In the genomic region with DNA sequence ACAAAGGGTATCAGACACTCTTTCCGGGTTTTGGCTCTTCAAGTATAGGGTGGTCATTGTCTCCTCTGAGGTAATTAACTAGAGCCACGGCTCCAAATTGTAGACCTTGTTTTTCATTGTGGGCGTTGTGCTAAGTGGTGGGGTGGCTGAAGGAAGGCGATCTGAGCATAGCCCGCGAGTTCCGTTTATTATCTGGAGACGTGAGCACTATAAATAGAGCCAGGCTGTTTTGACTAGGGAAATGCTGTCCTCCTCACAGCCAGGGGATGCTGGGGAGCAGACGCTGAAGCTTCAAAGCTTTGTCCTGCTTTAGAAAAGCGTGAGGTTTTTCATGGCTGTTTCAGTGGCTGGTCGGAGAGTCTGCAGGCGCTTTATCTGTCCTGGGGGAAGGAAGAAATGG, we compare ENCODE assay signal across 9 mouse cellular contexts.
DNase-seq lines count a peak whose midpoint lies in the region; ATAC-seq lines count a peak whose summit lies in the region.
"Had no signal": no experiment of that assay in that cellular context is flagged by ENCODE, and none has a peak within 500 bp of the region (broad histone marks: within the 10 kb centered on the region; RNA-seq: fewer than 3 reads in every experiment).

No protein-coding gene starts in this region.

- no peaks in the 10 kb centered on the region for H3K27me3 ChIP-seq in hindbrain, embryonic 15.5 days
- no peaks in the 10 kb centered on the region for H3K27me3 ChIP-seq in neural tube, embryonic 15.5 days (replicated peaks)
- H3K27me3 ChIP-seq: embryonic facial prominence, embryonic 12.5 days had no signal

- no peak overlapping the region; the same call in 1 of the 2 replicates for H3K9ac ChIP-seq in hindbrain, embryonic 15.5 days
- H3K9ac ChIP-seq in neural tube, embryonic 15.5 days (replicated peaks) = peak overlapping the region; percentile 38
- H3K9ac ChIP-seq: embryonic facial prominence, embryonic 12.5 days had no signal

- H3K9me3 ChIP-seq in hindbrain, embryonic 15.5 days = no peaks in the 10 kb centered on the region
- H3K9me3 ChIP-seq in neural tube, embryonic 15.5 days (replicated peaks) = no peaks in the 10 kb centered on the region
- H3K9me3 ChIP-seq: embryonic facial prominence, embryonic 12.5 days had no signal

- H3K4me3 ChIP-seq in hindbrain, embryonic 15.5 days = no peak overlapping the region
- 0 out of 2 replicates have a peak overlapping the region, but pooled peaks have one; percentile 6 for H3K4me3 ChIP-seq in neural tube, embryonic 15.5 days (replicated peaks)
- H3K4me3 ChIP-seq: embryonic facial prominence, embryonic 12.5 days had no signal

- peak overlapping the region; percentile 82 for H3K27ac ChIP-seq in hindbrain, embryonic 15.5 days (replicated peaks)
- H3K27ac ChIP-seq in neural tube, embryonic 15.5 days (replicated peaks) = peak overlapping the region; percentile 83
- H3K27ac ChIP-seq: embryonic facial prominence, embryonic 12.5 days had no signal

- WGBS in hindbrain, embryonic 15.5 days = 17% methylated on average over 12 of the region's 12 CpGs
- WGBS in neural tube, embryonic 15.5 days = 4% methylated on average over 12 of the region's 12 CpGs

- H3K36me3 ChIP-seq in hindbrain, embryonic 15.5 days = no peaks in the 10 kb centered on the region
- no peaks in the 10 kb centered on the region for H3K36me3 ChIP-seq in neural tube, embryonic 15.5 days
- H3K36me3 ChIP-seq: embryonic facial prominence, embryonic 12.5 days had no signal

- H3K4me1 ChIP-seq in hindbrain, embryonic 15.5 days (replicated peaks) = peaks cover 41% of the 10 kb centered on the region
- peaks cover 37% of the 10 kb centered on the region for H3K4me1 ChIP-seq in neural tube, embryonic 15.5 days

- peak overlapping the region; percentile 44 for H3K4me2 ChIP-seq in hindbrain, embryonic 15.5 days
- H3K4me2 ChIP-seq in neural tube, embryonic 15.5 days = peak overlapping the region; percentile 49
- H3K4me2 ChIP-seq: embryonic facial prominence, embryonic 12.5 days had no signal

- DNase-seq in cerebellum, postnatal 14 days = peak; percentile 5 to 14
- DNase-seq in cerebellum, postnatal 25 days = no peak
- peak; percentile 19 to 27 for DNase-seq in left cerebral cortex, adult 8-10 months (ENCODE audit: low spot score in 2 of 2)
- DNase-seq in left cerebral cortex, postnatal 4 days = no peak
- DNase-seq in spleen, postnatal 14 days (ENCODE audit: low spot score in 2 of 2) = no peak
- no peak for DNase-seq in urinary bladder, adult 2 months (ENCODE audit: low spot score)

- ATAC-seq in hindbrain, embryonic 15.5 days (ENCODE audit: low FRiP score, low read depth) = no peak
- peak; percentile 55; the same call in 1 of the 2 replicates for ATAC-seq in neural tube, embryonic 15.5 days (ENCODE audit: low FRiP score)

- intact Hi-C loops in left cerebral cortex, postnatal 4 days (cut with DNase I) = loop anchor here (2.0 to 10.0 kb wide), 2 partner anchors 63 to 167 kb away; no protein-coding TSS in a partner anchor

Comparison
In these comparisons a context has a peak if more than half of its experiments do, and no peak if none do; other contexts are left out.
1. DNase-seq: peak in cerebellum, postnatal 14 days (2 of 2) and left cerebral cortex, adult 8-10 months (2 of 2); none in cerebellum, postnatal 25 days (0 of 2), left cerebral cortex, postnatal 4 days (single experiment), spleen, postnatal 14 days (0 of 2) and urinary bladder, adult 2 months (single experiment).